Mouse (Mus musculus) G1E-ER4 (cell line): ENCODE results near the gene Rcan2. TPM values are rescaled to one million over a fixed set of nuclear protein-coding genes. Genes with fewer than 3 reads are reported as not detected.

Experiments used
- GATA1 ChIP-seq: IDR thresholded peaks from one replicate; pipeline ENCODE4 v1.8.0; 2012; ENCODE audit warnings: low read length, inconsistent platforms
- polyA plus RNA-seq: library from polyadenylated mRNA; stranded (reverse); fragments of >175 nt; gene quantifications from 2 replicates; pipeline ENCODE4 v1.2.3, GENCODE M21; 2012

Gene Rcan2
- polyA plus RNA-seq, 1 experiment: not detected

- TF ChIP-seq GATA1: no peak
Measured at GRCm38 (mm10) chr17:44023842-44024241, 222.7 kb downstream of the Rcan2 start.

- no peak for TF ChIP-seq GATA1
Measured at GRCm38 (mm10) chr17:44025011-44025410, 223.9 kb downstream of the Rcan2 start.

- no peak for TF ChIP-seq GATA1
Measured at GRCm38 (mm10) chr17:44025935-44026334, 224.8 kb downstream of the Rcan2 start.

GRCm38 (mm10) chr17:44026378-44026777, 225.2 kb downstream of the Rcan2 start:
- TF ChIP-seq GATA1: no peak

GRCm38 (mm10) chr17:44026786-44027185, 225.6 kb downstream of the Rcan2 start:
- TF ChIP-seq GATA1: no peak

- no peak for TF ChIP-seq GATA1
Measured at GRCm38 (mm10) chr17:44027311-44027710, 226.2 kb downstream of the Rcan2 start.

GRCm38 (mm10) chr17:44029616-44030015, 228.5 kb downstream of the Rcan2 start:
- TF ChIP-seq GATA1: no peak

GRCm38 (mm10) chr17:44030776-44031587, 229.8 kb downstream of the Rcan2 start:
- TF ChIP-seq GATA1: no peak

- no peak for TF ChIP-seq GATA1
Measured at GRCm38 (mm10) chr17:44035005-44035404, 233.9 kb downstream of the Rcan2 start.

GRCm38 (mm10) chr17:44038656-44039055, 237.5 kb downstream of the Rcan2 start:
- no peak for TF ChIP-seq GATA1

GRCm38 (mm10) chr17:44040449-44040848, 239.3 kb downstream of the Rcan2 start:
- TF ChIP-seq GATA1: no peak

GRCm38 (mm10) chr17:44042301-44042700, 241.2 kb downstream of the Rcan2 start:
- TF ChIP-seq GATA1: no peak

GRCm38 (mm10) chr17:44042861-44043260, 241.7 kb downstream of the Rcan2 start:
- no peak for TF ChIP-seq GATA1

GRCm38 (mm10) chr17:44053427-44053826, 252.3 kb downstream of the Rcan2 start:
- TF ChIP-seq GATA1: no peak

- no peak for TF ChIP-seq GATA1
Measured at GRCm38 (mm10) chr17:44057123-44057522, 256.0 kb downstream of the Rcan2 start.

- TF ChIP-seq GATA1: no peak
Measured at GRCm38 (mm10) chr17:44058145-44058544, 257.0 kb downstream of the Rcan2 start.

- TF ChIP-seq GATA1: no peak
Measured at GRCm38 (mm10) chr17:44060781-44061180, 259.6 kb downstream of the Rcan2 start.
